Mouse (Mus musculus) forebrain, embryonic 11.5 days (tissue): ENCODE measurements around the gene Stn1. TPM values are rescaled to one million over a fixed set of nuclear protein-coding genes. Genes with fewer than 3 reads are reported as not detected.
"Not testable (repeated sequence)": the region's sequence is repeated elsewhere in the genome, so short reads cannot be mapped to it uniquely, and the experiment has no call there.

Experiments used
- ATAC-seq: fragments of 200-750 bp; cut with Nextera tagmentation; replicated peaks from 2 replicates; pipeline ENCODE4 v1.8.0; 2017; ENCODE audit warnings: moderate TSS enrichment; ENCODE audit not compliant: low FRiP score
- DNase-seq: peaks from one replicate; pipeline ENCODE4 v3.0.0-alpha.2; 2017; ENCODE audit warnings: low spot score
- H3K27ac ChIP-seq: fragments of 300-500 bp; sonication (generic); 2 replicates; pipeline ENCODE4 v1.5.1; 2014; ENCODE audit warnings: low read depth, low read length
- H3K27me3 ChIP-seq: fragments of 300-500 bp; sonication (generic); 2 replicates; pipeline ENCODE4 v1.6.1; 2014; ENCODE audit warnings: mild to moderate bottlenecking, low read length, mixed read lengths; ENCODE audit not compliant: control insufficient read depth, insufficient read depth
- H3K36me3 ChIP-seq: fragments of 300-500 bp; sonication (generic); 2 replicates; pipeline ENCODE4 v1.6.1; 2014; ENCODE audit warnings: mild to moderate bottlenecking, low read length, moderate library complexity, mixed read lengths; ENCODE audit not compliant: control insufficient read depth, insufficient read depth
- H3K4me1 ChIP-seq: fragments of 300-500 bp; sonication (generic); replicated peaks from 2 replicates; pipeline ENCODE4 v1.6.1; 2014; ENCODE audit warnings: low read length, mixed read lengths; ENCODE audit not compliant: control insufficient read depth, insufficient read depth
- H3K4me2 ChIP-seq: fragments of 300-500 bp; sonication (generic); 2 replicates; pipeline ENCODE4 v1.6.1; 2014; ENCODE audit warnings: low read depth, mild to moderate bottlenecking, low read length, moderate library complexity, mixed read lengths; ENCODE audit not compliant: severe bottlenecking
- H3K4me3 ChIP-seq: fragments of 300-500 bp; sonication (generic); 2 replicates; pipeline ENCODE4 v1.5.1; 2014; ENCODE audit warnings: low read depth, low read length
- H3K9ac ChIP-seq: fragments of 300-500 bp; sonication (generic); 2 replicates; pipeline ENCODE4 v1.6.1; 2014; ENCODE audit warnings: low read length
- H3K9me3 ChIP-seq: fragments of 300-500 bp; sonication (generic); 2 replicates; pipeline ENCODE4 v1.6.1; 2016; ENCODE audit warnings: low read length, mixed read lengths; ENCODE audit not compliant: control insufficient read depth
- WGBS: fragments of 180-500 bp; shearing (Covaris S2); extraction: QIAGEN DNeasy Blood & Tissue Kit; methylation state at CpG from one replicate; pipeline ENCODE4 v1.1.7; 2014; 5-methylcytosine and 5-hydroxymethylcytosine counted together
- polyA plus RNA-seq: library from polyadenylated mRNA; unstranded; fragments of >200 nt; fragmentation: Nextera tagmentation; extraction: Ambion mirVana; gene quantifications from 2 replicates; pipeline ENCODE4 v1.2.1, GENCODE M21; 2014

Stn1 gene
- polyA plus RNA-seq = 54.0 and 54.9 TPM in 2 replicates

- no peaks in the 10 kb centered on the region for H3K9me3 ChIP-seq
- peak within 1 kb of the TSS; percentile 49 for H3K4me3 ChIP-seq
- peak within 1 kb of the TSS; percentile 53; the same call in 1 of the 2 replicates for H3K27ac ChIP-seq
- peak within 1 kb of the TSS; percentile 76 for H3K9ac ChIP-seq
- no peak for DNase-seq
- H3K4me1 ChIP-seq = peaks cover 7% of the 10 kb centered on the region
- 5% methylated on average over 10 of the region's 10 CpGs for WGBS
- ATAC-seq = 0 out of 2 replicates have a peak, but pooled peaks have one; percentile 11
- H3K27me3 ChIP-seq = no peaks in the 10 kb centered on the region
- H3K4me2 ChIP-seq = peak within 1 kb of the TSS; percentile 79
- peaks cover 5% of the 10 kb centered on the region for H3K36me3 ChIP-seq
Measured at GRCm38 (mm10) chr19:47537300-47537792, at the start of gene Stn1. TSS of gene Stn1 (minus strand) at chr19:47537507.

DNA sequence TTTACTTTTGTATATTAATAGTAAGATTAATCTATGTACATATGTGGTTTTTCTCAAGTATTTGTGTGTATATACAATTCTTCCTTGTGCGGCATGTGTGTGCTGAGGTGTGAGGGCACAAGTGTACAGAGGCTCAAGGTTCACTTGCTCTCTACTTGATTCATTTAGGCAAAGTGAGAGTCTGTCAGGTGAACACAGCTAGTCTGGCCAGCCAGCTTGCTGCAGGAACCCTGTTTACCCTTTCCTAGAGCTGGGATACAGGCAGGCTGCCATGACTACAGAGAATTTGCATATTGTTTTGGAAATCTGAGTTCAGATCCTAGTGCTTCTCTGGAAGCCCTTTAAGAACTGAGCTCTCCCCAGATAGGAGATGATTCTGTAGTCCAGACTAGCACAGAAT lies 49.7 kb upstream of the Stn1 start:
- 98% methylated on average over 1 of the region's 1 CpGs for WGBS
- H3K27ac ChIP-seq = no peak overlapping the region
- DNase-seq (no peak), ATAC-seq (no peak)
- no peaks in the 10 kb centered on the region for H3K27me3 ChIP-seq
- no peak overlapping the region for H3K9ac ChIP-seq
- no peak overlapping the region for H3K4me3 ChIP-seq
- H3K4me2 ChIP-seq = no peak overlapping the region
- H3K36me3 ChIP-seq = no peaks in the 10 kb centered on the region
- H3K9me3 ChIP-seq = no peaks in the 10 kb centered on the region
- no peaks in the 10 kb centered on the region for H3K4me1 ChIP-seq

GRCm38 (mm10) chr19:47585772-47586171 lies 48.5 kb upstream of the Stn1 start:
- no peaks in the 10 kb centered on the region for H3K27me3 ChIP-seq
- no peak overlapping the region for H3K4me3 ChIP-seq
- H3K4me2 ChIP-seq = no peak overlapping the region
- peaks cover 8% of the 10 kb centered on the region; the same call in 1 of the 2 replicates for H3K4me1 ChIP-seq
- WGBS = 53% methylated on average over 1 of the region's 1 CpGs
- no peaks in the 10 kb centered on the region for H3K36me3 ChIP-seq
- H3K9me3 ChIP-seq = no peaks in the 10 kb centered on the region
- no peak for ATAC-seq
- DNase-seq = no peak
- H3K27ac ChIP-seq = no peak overlapping the region
- no peak overlapping the region for H3K9ac ChIP-seq

DNA sequence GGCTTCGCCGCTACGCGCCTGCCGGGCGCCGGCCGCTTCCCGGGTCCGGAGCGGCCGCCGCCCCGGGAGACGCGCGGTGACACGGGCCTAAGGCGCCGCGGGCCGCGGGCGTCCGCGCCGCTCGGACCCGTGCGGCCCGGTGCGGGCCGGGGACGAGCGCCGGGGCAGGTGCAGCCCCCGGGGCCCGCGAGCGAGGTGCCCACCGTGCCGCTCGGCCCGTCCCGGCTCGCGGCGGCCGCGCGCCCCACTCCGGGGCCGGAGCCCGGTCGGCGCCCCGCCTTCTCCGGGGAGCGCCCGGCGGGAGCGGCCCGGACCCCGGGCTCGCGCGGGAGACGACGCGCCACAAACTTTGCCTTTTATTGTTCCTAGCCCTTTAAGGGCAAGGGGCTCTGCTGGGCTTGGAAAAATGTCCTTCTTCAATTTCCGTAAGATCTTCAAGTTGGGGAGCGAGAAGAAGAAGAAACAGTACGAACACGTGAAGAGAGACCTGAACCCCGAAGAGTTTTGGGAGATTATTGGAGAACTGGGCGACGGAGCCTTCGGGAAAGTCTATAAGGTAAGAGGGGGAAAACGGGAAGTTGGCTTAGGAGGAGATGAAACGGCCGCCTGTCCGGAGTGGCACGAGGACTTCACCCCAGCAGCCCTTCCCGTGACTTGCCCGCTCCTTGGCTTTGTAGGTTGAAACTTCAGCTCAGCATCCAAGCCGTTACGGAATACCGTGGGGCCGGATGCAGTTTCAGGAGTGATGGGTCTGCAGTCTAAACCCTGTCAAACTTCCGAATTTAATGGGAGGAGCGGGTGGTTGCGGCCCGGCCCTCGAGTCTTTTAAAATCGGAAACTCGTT lies 42.7 kb upstream of the Stn1 start:
- ATAC-seq = peak; percentile 70
- Histone ChIP-seq H3K4me2 (peak overlapping the region; percentile 59), H3K9me3 (no peaks in the 10 kb centered on the region), H3K36me3 (no peaks in the 10 kb centered on the region), H3K4me1 (peaks cover 8% of the 10 kb centered on the region; the same call in 1 of the 2 replicates), H3K27me3 (no peaks in the 10 kb centered on the region), H3K9ac (peak overlapping the region; percentile 91), H3K27ac (peak overlapping the region; percentile 79), H3K4me3 (peak overlapping the region; percentile 85)
- WGBS = under 1% methylated on average over 76 of the region's 96 CpGs
- peak; percentile 63 for DNase-seq

- Histone ChIP-seq H3K9me3 (no peaks in the 10 kb centered on the region), H3K9ac (peak within 1 kb of the TSS; percentile 91), H3K4me1 (peaks cover 8% of the 10 kb centered on the region; the same call in 1 of the 2 replicates), H3K27me3 (no peaks in the 10 kb centered on the region), H3K4me2 (peak within 1 kb of the TSS; percentile 59), H3K27ac (peak within 1 kb of the TSS; percentile 79), H3K4me3 (peak within 1 kb of the TSS; percentile 85), H3K36me3 (no peaks in the 10 kb centered on the region)
- ATAC-seq = peak; percentile 91
- under 1% methylated on average over 83 of the region's 83 CpGs for whole genome bisulfite sequencing
- peak; percentile 91 for DNase-seq
Measured at GRCm38 (mm10) chr19:47579225-47579787, 42.0 kb upstream of the Stn1 start, which contains the start of gene Slk. TSS of gene Slk (plus strand) at chr19:47579678.

GRCm38 (mm10) chr19:47578581-47579224 lies 41.4 kb upstream of the Stn1 start:
- 10% methylated on average over 13 of the region's 13 CpGs for WGBS
- Histone ChIP-seq H3K9ac (peak overlapping the region; percentile 91), H3K4me1 (peaks cover 8% of the 10 kb centered on the region; the same call in 1 of the 2 replicates), H3K4me3 (peak overlapping the region; percentile 85), H3K36me3 (no peaks in the 10 kb centered on the region), H3K27me3 (no peaks in the 10 kb centered on the region), H3K27ac (peak overlapping the region; percentile 26), H3K9me3 (no peaks in the 10 kb centered on the region), H3K4me2 (peak overlapping the region; percentile 59)
- peak; percentile 28; the same call in 1 of the 2 replicates for ATAC-seq
- no peak for DNase-seq

DNA sequence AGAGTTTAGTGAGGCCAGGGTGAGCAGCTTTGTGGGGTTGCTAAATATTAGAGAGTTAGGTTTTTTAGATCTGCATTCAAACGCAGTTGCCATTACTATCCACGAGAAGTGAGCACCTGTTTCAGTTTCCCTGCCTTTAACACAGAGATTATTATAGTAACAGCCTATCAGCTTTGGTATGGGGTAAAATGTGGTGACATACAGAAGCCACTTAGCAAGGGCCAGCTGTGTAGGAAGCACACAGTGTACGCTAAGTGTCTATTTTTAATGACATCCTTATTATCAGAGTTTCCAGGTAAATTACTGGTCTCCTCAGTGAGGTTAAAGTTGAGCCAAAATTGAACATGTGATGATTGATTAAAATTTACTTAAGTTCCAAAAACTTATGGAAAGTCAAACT lies 36.4 kb upstream of the Stn1 start:
- Histone ChIP-seq H3K4me3 (no peak overlapping the region), H3K9ac (no peak overlapping the region), H3K27me3 (no peaks in the 10 kb centered on the region), H3K36me3 (no peaks in the 10 kb centered on the region), H3K9me3 (no peaks in the 10 kb centered on the region), H3K4me1 (no peaks in the 10 kb centered on the region; the same call in 1 of the 2 replicates), H3K4me2 (no peak overlapping the region), H3K27ac (no peak overlapping the region)
- DNase-seq = no peak
- WGBS = 91% methylated on average over 3 of the region's 3 CpGs
- no peak for ATAC-seq

GRCm38 (mm10) chr19:47571981-47572380 lies 34.7 kb upstream of the Stn1 start:
- not testable (repeated sequence) for H3K27ac ChIP-seq, H3K4me2 ChIP-seq, H3K9ac ChIP-seq, H3K4me3 ChIP-seq, ATAC-seq, H3K27me3 ChIP-seq, H3K36me3 ChIP-seq, H3K4me1 ChIP-seq, H3K9me3 ChIP-seq, DNase-seq
- WGBS = 78% methylated on average over 4 of the region's 4 CpGs
